Mouse (Mus musculus): ENCODE data around the gene Mamdc4. TPM values are rescaled to one million over a fixed set of nuclear protein-coding genes. Genes with fewer than 3 reads are reported as not detected.

The Mamdc4 gene
- polyA plus RNA-seq, 1 experiment = 9.7 TPM

GRCm38 (mm10) chr2:25607761-25608622 is 33.3 kb upstream of the Mamdc4 start, which contains the start of gene Rabl6:
Rabl6 (minus strand) TSS chr2:25608521.
- H3K4me3 ChIP-seq (replicated peaks; ENCODE audit: control insufficient read depth, low read depth, low read length) = peak within 1 kb of the TSS; percentile 97
- no peaks in the 10 kb centered on the region for H3K4me1 ChIP-seq (ENCODE audit: control insufficient read depth, insufficient read depth, low read length)
- no peak for TF ChIP-seq CTCF (IDR thresholded peaks at IDR 0.05; ENCODE audit: control insufficient read depth, insufficient read depth, low read length)
- TF ChIP-seq POLR2A (IDR thresholded peaks at IDR 0.05; ENCODE audit: borderline replicate concordance, control insufficient read depth, low read depth, low read length) = peak; percentile 92; the same call in 1 of the 2 replicates
- under 1% methylated on average over 80 of the region's 80 CpGs for WGBS
- peak within 1 kb of the TSS; percentile 77 for H3K27ac ChIP-seq (ENCODE audit: control insufficient read depth, insufficient read depth, low read depth, low read length, poor library complexity)

GRCm38 (mm10) chr2:25602526-25602925 is 27.9 kb upstream of the Mamdc4 start:
- Histone ChIP-seq H3K27ac (ENCODE audit: control insufficient read depth, insufficient read depth, low read depth, low read length, poor library complexity) (no peak overlapping the region), H3K4me1 (ENCODE audit: control insufficient read depth, insufficient read depth, low read length) (no peaks in the 10 kb centered on the region), H3K4me3 (replicated peaks; ENCODE audit: control insufficient read depth, low read depth, low read length) (no peak overlapping the region)
- 88% methylated on average over 5 of the region's 5 CpGs for WGBS
- TF ChIP-seq POLR2A (IDR thresholded peaks at IDR 0.05; ENCODE audit: borderline replicate concordance, control insufficient read depth, low read depth, low read length) (no peak), CTCF (IDR thresholded peaks at IDR 0.05; ENCODE audit: control insufficient read depth, insufficient read depth, low read length) (no peak)

- no peak overlapping the region for H3K4me3 ChIP-seq (replicated peaks; ENCODE audit: control insufficient read depth, low read depth, low read length)
- TF ChIP-seq CTCF (IDR thresholded peaks at IDR 0.05; ENCODE audit: control insufficient read depth, insufficient read depth, low read length) (no peak), POLR2A (IDR thresholded peaks at IDR 0.05; ENCODE audit: borderline replicate concordance, control insufficient read depth, low read depth, low read length) (no peak)
- H3K27ac ChIP-seq (ENCODE audit: control insufficient read depth, insufficient read depth, low read depth, low read length, poor library complexity) = no peak overlapping the region
- no peaks in the 10 kb centered on the region for H3K4me1 ChIP-seq (ENCODE audit: control insufficient read depth, insufficient read depth, low read length)
- WGBS = 86% methylated on average over 2 of the region's 2 CpGs
These were observed 25.4 kb upstream of the Mamdc4 start for GRCm38 (mm10) chr2:25600037-25600436.

GRCm38 (mm10) chr2:25598749-25599148 is 24.1 kb upstream of the Mamdc4 start:
- 80% methylated on average over 1 of the region's 1 CpGs for WGBS
- H3K27ac ChIP-seq (ENCODE audit: control insufficient read depth, insufficient read depth, low read depth, low read length, poor library complexity) = no peak overlapping the region
- TF ChIP-seq POLR2A (IDR thresholded peaks at IDR 0.05; ENCODE audit: borderline replicate concordance, control insufficient read depth, low read depth, low read length) = no peak
- TF ChIP-seq CTCF (IDR thresholded peaks at IDR 0.05; ENCODE audit: control insufficient read depth, insufficient read depth, low read length) = no peak
- no peak overlapping the region for H3K4me3 ChIP-seq (replicated peaks; ENCODE audit: control insufficient read depth, low read depth, low read length)
- no peaks in the 10 kb centered on the region for H3K4me1 ChIP-seq (ENCODE audit: control insufficient read depth, insufficient read depth, low read length)

- Histone ChIP-seq H3K4me3 (replicated peaks; ENCODE audit: control insufficient read depth, low read depth, low read length) (no peak overlapping the region), H3K27ac (ENCODE audit: control insufficient read depth, insufficient read depth, low read depth, low read length, poor library complexity) (no peak overlapping the region), H3K4me1 (ENCODE audit: control insufficient read depth, insufficient read depth, low read length) (no peaks in the 10 kb centered on the region; the same call in 1 of the 2 replicates)
- WGBS = 92% methylated on average over 5 of the region's 5 CpGs
- TF ChIP-seq CTCF (IDR thresholded peaks at IDR 0.05; ENCODE audit: control insufficient read depth, insufficient read depth, low read length) (no peak), POLR2A (IDR thresholded peaks at IDR 0.05; ENCODE audit: borderline replicate concordance, control insufficient read depth, low read depth, low read length) (no peak)
These were observed 22.3 kb upstream of the Mamdc4 start for GRCm38 (mm10) chr2:25596765-25597510.

- 64% methylated on average over 2 of the region's 2 CpGs for WGBS
- TF ChIP-seq CTCF (IDR thresholded peaks at IDR 0.05; ENCODE audit: control insufficient read depth, insufficient read depth, low read length) (peak; percentile 53), POLR2A (IDR thresholded peaks at IDR 0.05; ENCODE audit: borderline replicate concordance, control insufficient read depth, low read depth, low read length) (no peak)
- Histone ChIP-seq H3K4me3 (replicated peaks; ENCODE audit: control insufficient read depth, low read depth, low read length) (no peak overlapping the region), H3K27ac (ENCODE audit: control insufficient read depth, insufficient read depth, low read depth, low read length, poor library complexity) (no peak overlapping the region), H3K4me1 (ENCODE audit: control insufficient read depth, insufficient read depth, low read length) (no peaks in the 10 kb centered on the region; the same call in 1 of the 2 replicates)
These were observed 17.2 kb upstream of the Mamdc4 start for GRCm38 (mm10) chr2:25591863-25592262.

GRCm38 (mm10) chr2:25588227-25588907 is 13.7 kb upstream of the Mamdc4 start:
- Histone ChIP-seq H3K27ac (ENCODE audit: control insufficient read depth, insufficient read depth, low read depth, low read length, poor library complexity) (no peak overlapping the region), H3K4me1 (ENCODE audit: control insufficient read depth, insufficient read depth, low read length) (no peaks in the 10 kb centered on the region; the same call in 1 of the 2 replicates), H3K4me3 (replicated peaks; ENCODE audit: control insufficient read depth, low read depth, low read length) (no peak overlapping the region)
- WGBS = 80% methylated on average over 8 of the region's 8 CpGs
- TF ChIP-seq CTCF (IDR thresholded peaks at IDR 0.05; ENCODE audit: control insufficient read depth, insufficient read depth, low read length) (no peak), POLR2A (IDR thresholded peaks at IDR 0.05; ENCODE audit: borderline replicate concordance, control insufficient read depth, low read depth, low read length) (no peak)
